10 mouse cellular contexts compared by ENCODE assay signal in the genomic region with DNA sequence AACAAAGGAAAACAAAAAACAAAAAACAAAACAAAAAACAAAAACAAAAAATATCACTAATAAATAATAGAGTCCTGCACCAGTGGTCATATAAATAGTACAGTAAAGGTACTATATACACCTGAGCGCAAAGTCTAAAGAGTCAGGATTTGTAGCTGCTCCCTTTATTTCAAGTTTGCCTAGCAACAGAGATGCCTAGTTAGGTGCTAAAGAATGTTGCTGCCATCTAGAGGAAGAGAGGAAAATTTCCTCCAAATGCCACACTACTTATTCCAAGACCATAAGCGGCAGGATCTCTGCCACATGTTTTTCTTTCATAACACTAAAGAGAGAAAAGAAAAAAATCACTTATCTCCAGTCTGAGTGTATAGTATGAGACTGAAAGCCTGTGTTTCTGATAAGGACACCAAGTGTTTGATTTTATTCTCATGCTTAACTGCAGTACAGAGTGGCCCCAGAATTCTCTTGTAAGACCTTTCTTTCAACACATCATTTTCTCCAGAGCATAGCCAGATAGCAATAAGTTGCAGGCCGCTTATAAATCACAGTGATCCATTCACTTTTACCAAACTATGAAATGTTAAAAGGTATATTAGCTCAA. TPM values are rescaled to one million over a fixed set of nuclear protein-coding genes. Genes with fewer than 3 reads are reported as not detected.
DNase-seq lines count a peak whose midpoint lies in the region; ATAC-seq and TF ChIP-seq lines count a peak whose summit lies in the region.
"Had no signal": no experiment of that assay in that cellular context is flagged by ENCODE, and none has a peak within 500 bp of the region (broad histone marks: within the 10 kb centered on the region; RNA-seq: fewer than 3 reads in every experiment).

No protein-coding gene starts in this region.

- no peak overlapping the region for H3K9ac ChIP-seq in embryonic facial prominence, embryonic 14.5 days (ENCODE audit: low read depth, low read length)
- H3K9ac ChIP-seq in lung, postnatal 0 days (replicated peaks; ENCODE audit: low read depth): no peak overlapping the region
- H3K9ac ChIP-seq: embryonic facial prominence, embryonic 15.5 days had no signal

- H3K36me3 ChIP-seq in embryonic facial prominence, embryonic 14.5 days (ENCODE audit: control insufficient read depth, insufficient read depth, low read length): no peaks in the 10 kb centered on the region
- H3K36me3 ChIP-seq in lung, postnatal 0 days (ENCODE audit: insufficient read depth, low read length): no peaks in the 10 kb centered on the region
- H3K36me3 ChIP-seq: embryonic facial prominence, embryonic 15.5 days had no signal

- H3K4me1 ChIP-seq in embryonic facial prominence, embryonic 14.5 days (ENCODE audit: control insufficient read depth, insufficient read depth, low read length): peaks cover 19% of the 10 kb centered on the region
- H3K4me1 ChIP-seq in lung, postnatal 0 days (ENCODE audit: insufficient read depth, low read depth, low read length): peaks cover 11% of the 10 kb centered on the region; the same call in 1 of the 2 replicates

- peak; percentile 54 for ATAC-seq in embryonic facial prominence, embryonic 14.5 days (ENCODE audit: low read depth)
- peak; percentile 48 for ATAC-seq in lung, postnatal 0 days

- peak; percentile 31 for DNase-seq in kidney, adult 9 months
- no peak for DNase-seq in kidney, postnatal 25 days
- DNase-seq in MN1 (ENCODE audit: low spot score): peak; percentile 81
- DNase-seq in embryonic facial prominence, embryonic 14.5 days (ENCODE audit: low spot score): peak; percentile 89
- DNase-seq in lung, postnatal 0 days (ENCODE audit: low spot score): peak; percentile 94
- DNase-seq in yolk sac, embryonic 10.5 days (ENCODE audit: low spot score): peak; percentile 11
- no peak for DNase-seq in layer of hippocampus, adult 9-10 months (ENCODE audit: low spot score)
- no peak for DNase-seq in adrenal gland, postnatal 36 days

- no peak overlapping the region for H3K4me2 ChIP-seq in embryonic facial prominence, embryonic 14.5 days (ENCODE audit: low read depth, low read length)
- H3K4me2 ChIP-seq in lung, postnatal 0 days (replicated peaks; ENCODE audit: low read depth, low read length): no peak overlapping the region
- H3K4me2 ChIP-seq: embryonic facial prominence, embryonic 15.5 days had no signal

- TF ChIP-seq CTCF in lung, postnatal 0 days (IDR thresholded peaks at IDR 0.05): peak; percentile 93

- TF ChIP-seq EP300 in lung, postnatal 0 days (IDR thresholded peaks at IDR 0.05): peak; percentile 45

- WGBS in embryonic facial prominence, embryonic 14.5 days: 37% methylated on average over 3 of the region's 3 CpGs
- 15% methylated on average over 3 of the region's 3 CpGs for WGBS in lung, postnatal 0 days

- no peak overlapping the region for H3K4me3 ChIP-seq in embryonic facial prominence, embryonic 14.5 days (ENCODE audit: low read depth, low read length)
- H3K4me3 ChIP-seq in lung, postnatal 0 days (ENCODE audit: low read depth, low read length): no peak overlapping the region
- H3K4me3 ChIP-seq: embryonic facial prominence, embryonic 15.5 days had no signal

- no peaks in the 10 kb centered on the region for H3K27me3 ChIP-seq in embryonic facial prominence, embryonic 14.5 days (replicated peaks; ENCODE audit: control insufficient read depth, insufficient read depth, low read length)
- H3K27me3 ChIP-seq in lung, postnatal 0 days (replicated peaks; ENCODE audit: insufficient read depth, low read length): no peaks in the 10 kb centered on the region
- H3K27me3 ChIP-seq: embryonic facial prominence, embryonic 15.5 days had no signal

- peaks cover 7% of the 10 kb centered on the region; the same call in 1 of the 2 replicates for H3K9me3 ChIP-seq in embryonic facial prominence, embryonic 14.5 days (ENCODE audit: control insufficient read depth, low read length)
- H3K9me3 ChIP-seq in lung, postnatal 0 days (ENCODE audit: low read length): no peaks in the 10 kb centered on the region

- H3K27ac ChIP-seq in embryonic facial prominence, embryonic 14.5 days (replicated peaks; ENCODE audit: low read depth, low read length): no peak overlapping the region
- no peak overlapping the region for H3K27ac ChIP-seq in lung, postnatal 0 days (ENCODE audit: low read length)
- H3K27ac ChIP-seq: embryonic facial prominence, embryonic 15.5 days had no signal

RNA-seq across cellular contexts. Expression of a gene that starts 16.8 kb away (rescaled TPM):
- polyA plus RNA-seq in embryonic facial prominence, embryonic 14.5 days (2014; fragmentation: Nextera tagmentation; extraction: Ambion mirVana): 0.12 TPM in 1 of 2 replicates, not detected in the other
- not detected in 2 replicates for polyA plus RNA-seq in lung, postnatal 0 days (2015; fragmentation: Nextera tagmentation; extraction: Ambion mirVana)
- under 1 TPM in 1 of 2 experiments, not detected in 1; 0.30 TPM for total RNA-seq in adrenal gland, postnatal 36 days (2021)
- polyA plus RNA-seq: small intestine, adult 2 months had no signal

Comparison
In these comparisons a context has a peak if more than half of its experiments do, and no peak if none do; other contexts are left out.
1. DNase-seq: peak in kidney, adult 9 months (single experiment), MN1 (single experiment), embryonic facial prominence, embryonic 14.5 days (single experiment), lung, postnatal 0 days (single experiment) and yolk sac, embryonic 10.5 days (single experiment); none in kidney, postnatal 25 days (0 of 2), layer of hippocampus, adult 9-10 months (single experiment) and adrenal gland, postnatal 36 days (0 of 2).